Mouse (Mus musculus): ENCODE data around the gene Acrbp. TPM values are rescaled to one million over a fixed set of nuclear protein-coding genes. Genes with fewer than 3 reads are reported as not detected.
A peak's percentile ranks its signal among the peaks of the same experiment; 100 is the strongest.

The Acrbp gene
- total RNA-seq (2014; rRNA removed) (11.3 and 12.2 TPM in 2 replicates), polyA plus RNA-seq (2015; fragmentation: Nextera tagmentation; extraction: Ambion mirVana) (11.4 and 13.8 TPM in 2 replicates)

GRCm38 (mm10) chr6:125049678-125050077, at the start of gene Acrbp:
Acrbp (plus strand) TSS chr6:125049689.
- peaks cover 76% of the 10 kb centered on the region for H3K36me3 ChIP-seq (ENCODE audit: insufficient read depth)
- H3K27ac ChIP-seq (ENCODE audit: low read depth, low read length) = no peak within 1 kb of the TSS
- H3K9ac ChIP-seq = 0 out of 2 replicates have a peak within 1 kb of the TSS, but pooled peaks have one; percentile 10
- 37% methylated on average over 20 of the region's 20 CpGs for WGBS
- DNase-seq = no peak
- no peak within 1 kb of the TSS for H3K4me2 ChIP-seq (ENCODE audit: low read depth)
- no peak for ATAC-seq
- no peaks in the 10 kb centered on the region for H3K27me3 ChIP-seq (ENCODE audit: insufficient read depth, low read length)
- no peaks in the 10 kb centered on the region for H3K9me3 ChIP-seq (ENCODE audit: low read length)
- no peak within 1 kb of the TSS for H3K4me3 ChIP-seq (ENCODE audit: low read depth, low read length)
- no peak for TF ChIP-seq CTCF (IDR thresholded peaks at IDR 0.05; ENCODE audit: low read depth)
- no peaks in the 10 kb centered on the region for H3K4me1 ChIP-seq (ENCODE audit: insufficient read depth)

GRCm38 (mm10) chr6:125003706-125004105, 45.8 kb upstream of the Acrbp start:
- peaks cover 20% of the 10 kb centered on the region for H3K36me3 ChIP-seq (ENCODE audit: insufficient read depth)
- no peaks in the 10 kb centered on the region for H3K9me3 ChIP-seq (ENCODE audit: low read length)
- no peaks in the 10 kb centered on the region for H3K27me3 ChIP-seq (ENCODE audit: insufficient read depth, low read length)
- no peak overlapping the region for H3K4me3 ChIP-seq (ENCODE audit: low read depth, low read length)
- DNase-seq (no peak), ATAC-seq (no peak)
- WGBS = 51% methylated on average over 3 of the region's 3 CpGs
- no peak overlapping the region for H3K4me2 ChIP-seq (ENCODE audit: low read depth)
- no peak for TF ChIP-seq CTCF (IDR thresholded peaks at IDR 0.05; ENCODE audit: low read depth)
- H3K9ac ChIP-seq = no peak overlapping the region
- H3K27ac ChIP-seq (ENCODE audit: low read depth, low read length) = no peak overlapping the region
- peaks cover under 1% of the 10 kb centered on the region; the same call in 1 of the 2 replicates for H3K4me1 ChIP-seq (ENCODE audit: insufficient read depth)

GRCm38 (mm10) chr6:125005086-125005485, 44.4 kb upstream of the Acrbp start:
- Histone ChIP-seq H3K36me3 (ENCODE audit: insufficient read depth) (peaks cover 20% of the 10 kb centered on the region), H3K4me1 (ENCODE audit: insufficient read depth) (no peaks in the 10 kb centered on the region), H3K27ac (ENCODE audit: low read depth, low read length) (no peak overlapping the region), H3K4me3 (ENCODE audit: low read depth, low read length) (no peak overlapping the region), H3K9me3 (ENCODE audit: low read length) (no peaks in the 10 kb centered on the region), H3K27me3 (ENCODE audit: insufficient read depth, low read length) (no peaks in the 10 kb centered on the region), H3K4me2 (ENCODE audit: low read depth) (no peak overlapping the region), H3K9ac (no peak overlapping the region)
- WGBS = 40% methylated on average over 3 of the region's 3 CpGs
- DNase-seq (no peak), ATAC-seq (no peak)
- no peak for TF ChIP-seq CTCF (IDR thresholded peaks at IDR 0.05; ENCODE audit: low read depth)

- TF ChIP-seq CTCF (IDR thresholded peaks at IDR 0.05; ENCODE audit: low read depth) = no peak
- no peaks in the 10 kb centered on the region for H3K4me1 ChIP-seq (ENCODE audit: insufficient read depth)
- no peak for ATAC-seq
- no peaks in the 10 kb centered on the region for H3K27me3 ChIP-seq (ENCODE audit: insufficient read depth, low read length)
- H3K9ac ChIP-seq = peak overlapping the region; percentile 90
- no peaks in the 10 kb centered on the region for H3K9me3 ChIP-seq (ENCODE audit: low read length)
- peak overlapping the region; percentile 97 for H3K27ac ChIP-seq (ENCODE audit: low read depth, low read length)
- peak overlapping the region; percentile 68 for H3K4me2 ChIP-seq (ENCODE audit: low read depth)
- DNase-seq = no peak
- peak overlapping the region; percentile 96 for H3K4me3 ChIP-seq (ENCODE audit: low read depth, low read length)
- H3K36me3 ChIP-seq (ENCODE audit: insufficient read depth) = peaks cover 7% of the 10 kb centered on the region
- 43% methylated on average over 13 of the region's 13 CpGs for WGBS
These were observed 41.4 kb upstream of the Acrbp start for GRCm38 (mm10) chr6:125008060-125008459.

- TF ChIP-seq CTCF (IDR thresholded peaks at IDR 0.05; ENCODE audit: low read depth) = no peak
- WGBS = under 1% methylated on average over 34 of the region's 34 CpGs
- H3K36me3 ChIP-seq (ENCODE audit: insufficient read depth) = peaks cover 8% of the 10 kb centered on the region
- H3K4me3 ChIP-seq (ENCODE audit: low read depth, low read length) = peak overlapping the region; percentile 96
- peak; percentile 98 for DNase-seq
- peak overlapping the region; percentile 97 for H3K27ac ChIP-seq (ENCODE audit: low read depth, low read length)
- peak; percentile 97 for ATAC-seq
- no peaks in the 10 kb centered on the region for H3K4me1 ChIP-seq (ENCODE audit: insufficient read depth)
- H3K4me2 ChIP-seq (ENCODE audit: low read depth) = peak overlapping the region; percentile 72
- H3K27me3 ChIP-seq (ENCODE audit: insufficient read depth, low read length) = no peaks in the 10 kb centered on the region
- H3K9me3 ChIP-seq (ENCODE audit: low read length) = no peaks in the 10 kb centered on the region
- peak overlapping the region; percentile 90 for H3K9ac ChIP-seq
These were observed 40.8 kb upstream of the Acrbp start for GRCm38 (mm10) chr6:125008586-125009128.

- H3K27ac ChIP-seq (ENCODE audit: low read depth, low read length) = peak within 1 kb of the TSS; percentile 97
- H3K36me3 ChIP-seq (ENCODE audit: insufficient read depth) = peaks cover 8% of the 10 kb centered on the region
- TF ChIP-seq CTCF (IDR thresholded peaks at IDR 0.05; ENCODE audit: low read depth) = no peak
- no peaks in the 10 kb centered on the region for H3K27me3 ChIP-seq (ENCODE audit: insufficient read depth, low read length)
- ATAC-seq (no peak), DNase-seq (no peak)
- peak within 1 kb of the TSS; percentile 96 for H3K4me3 ChIP-seq (ENCODE audit: low read depth, low read length)
- WGBS = 0% methylated on average over 2 of the region's 3 CpGs
- H3K4me1 ChIP-seq (ENCODE audit: insufficient read depth) = no peaks in the 10 kb centered on the region
- peak within 1 kb of the TSS; percentile 72 for H3K4me2 ChIP-seq (ENCODE audit: low read depth)
- peak within 1 kb of the TSS; percentile 90 for H3K9ac ChIP-seq
- no peaks in the 10 kb centered on the region for H3K9me3 ChIP-seq (ENCODE audit: low read length)
These were observed 40.5 kb upstream of the Acrbp start, which contains the start of gene Zfp384 for GRCm38 (mm10) chr6:125009129-125009180. Zfp384 (plus strand) TSS chr6:125009145.

- peak; percentile 84 for ATAC-seq
- no peak for TF ChIP-seq CTCF (IDR thresholded peaks at IDR 0.05; ENCODE audit: low read depth)
- no peaks in the 10 kb centered on the region for H3K9me3 ChIP-seq (ENCODE audit: low read length)
- no peaks in the 10 kb centered on the region for H3K27me3 ChIP-seq (ENCODE audit: insufficient read depth, low read length)
- no peaks in the 10 kb centered on the region for H3K4me1 ChIP-seq (ENCODE audit: insufficient read depth)
- H3K36me3 ChIP-seq (ENCODE audit: insufficient read depth) = peaks cover 8% of the 10 kb centered on the region
- peak overlapping the region; percentile 96 for H3K4me3 ChIP-seq (ENCODE audit: low read depth, low read length)
- peak overlapping the region; percentile 90 for H3K9ac ChIP-seq
- H3K27ac ChIP-seq (ENCODE audit: low read depth, low read length) = peak overlapping the region; percentile 97
- H3K4me2 ChIP-seq (ENCODE audit: low read depth) = peak overlapping the region; percentile 72
- DNase-seq = peak; percentile 86
- under 1% methylated on average over 46 of the region's 78 CpGs for WGBS
These were observed 40.1 kb upstream of the Acrbp start for GRCm38 (mm10) chr6:125009181-125010073.

Data from forebrain, postnatal 0 days (tissue).